Mouse (Mus musculus): ENCODE results near the gene Kbtbd12.

The Kbtbd12 gene

GRCm38 (mm10) chr6:88549137-88549814 is 88.5 kb downstream of the Kbtbd12 start:
- peak; percentile 58 to 72 for DNase-seq (ENCODE audit: low spot score in 2 of 2)

- DNase-seq (ENCODE audit: low spot score in 2 of 2) = no peak
Observed at GRCm38 (mm10) chr6:88548405-88549049, 89.2 kb downstream of the Kbtbd12 start.

GRCm38 (mm10) chr6:88545397-88545790 is 92.4 kb downstream of the Kbtbd12 start:
- DNase-seq (ENCODE audit: low spot score in 2 of 2) = no peak

GRCm38 (mm10) chr6:88544644-88545396 is 92.9 kb downstream of the Kbtbd12 start:
- DNase-seq (ENCODE audit: low spot score in 2 of 2) = no peak

GRCm38 (mm10) chr6:88544241-88544640 is 93.5 kb downstream of the Kbtbd12 start:
- no peak for DNase-seq (ENCODE audit: low spot score in 2 of 2)

GRCm38 (mm10) chr6:88540093-88540755 is 97.5 kb downstream of the Kbtbd12 start:
- no peak for DNase-seq (ENCODE audit: low spot score in 2 of 2)

GRCm38 (mm10) chr6:88530306-88530705 is 107.4 kb downstream of the Kbtbd12 start:
- DNase-seq (ENCODE audit: low spot score in 2 of 2) = no peak

GRCm38 (mm10) chr6:88524056-88524455 is 113.7 kb downstream of the Kbtbd12 start:
- no peak for DNase-seq (ENCODE audit: low spot score in 2 of 2)

GRCm38 (mm10) chr6:88523451-88523850 is 114.3 kb downstream of the Kbtbd12 start:
- no peak for DNase-seq (ENCODE audit: low spot score in 2 of 2)

- no peak for DNase-seq (ENCODE audit: low spot score in 2 of 2)
Observed at GRCm38 (mm10) chr6:88523043-88523442, 114.7 kb downstream of the Kbtbd12 start.

GRCm38 (mm10) chr6:88522606-88523005 is 115.1 kb downstream of the Kbtbd12 start:
- DNase-seq (ENCODE audit: low spot score in 2 of 2) = no peak

- no peak for DNase-seq (ENCODE audit: low spot score in 2 of 2)
Observed at GRCm38 (mm10) chr6:88521821-88522220, 115.9 kb downstream of the Kbtbd12 start.

GRCm38 (mm10) chr6:88518404-88519263 is 119.1 kb downstream of the Kbtbd12 start, which contains the start of gene Sec61a1:
Sec61a1 (minus strand) TSS chr6:88518905.
- DNase-seq (ENCODE audit: low spot score in 2 of 2) = peak; percentile 82 to 89

- DNase-seq (ENCODE audit: low spot score in 2 of 2) = no peak
Observed at GRCm38 (mm10) chr6:88517701-88518403, 119.9 kb downstream of the Kbtbd12 start.

GRCm38 (mm10) chr6:88516667-88517066 is 121.1 kb downstream of the Kbtbd12 start:
- DNase-seq (ENCODE audit: low spot score in 2 of 2) = no peak

GRCm38 (mm10) chr6:88515971-88516370 is 121.8 kb downstream of the Kbtbd12 start:
- DNase-seq (ENCODE audit: low spot score in 2 of 2) = no peak

- DNase-seq (ENCODE audit: low spot score in 2 of 2) = no peak
Observed at GRCm38 (mm10) chr6:88514546-88514945, 123.2 kb downstream of the Kbtbd12 start.

GRCm38 (mm10) chr6:88513984-88514383 is 123.8 kb downstream of the Kbtbd12 start:
- no peak for DNase-seq (ENCODE audit: low spot score in 2 of 2)

- no peak for DNase-seq (ENCODE audit: low spot score in 2 of 2)
Observed at GRCm38 (mm10) chr6:88503044-88503443, 134.7 kb downstream of the Kbtbd12 start.

Measured in frontal cortex, postnatal 25 days (tissue).